Mouse (Mus musculus): ENCODE measurements around the gene Slc35g2. TPM values are rescaled to one million over a fixed set of nuclear protein-coding genes. Genes with fewer than 3 reads are reported as not detected.
A peak's percentile ranks its signal among the peaks of the same experiment; 100 is the strongest.

The Slc35g2 gene
- total RNA-seq (2021): 1 to 10 TPM; 6.5 to 7.1 TPM

DNA sequence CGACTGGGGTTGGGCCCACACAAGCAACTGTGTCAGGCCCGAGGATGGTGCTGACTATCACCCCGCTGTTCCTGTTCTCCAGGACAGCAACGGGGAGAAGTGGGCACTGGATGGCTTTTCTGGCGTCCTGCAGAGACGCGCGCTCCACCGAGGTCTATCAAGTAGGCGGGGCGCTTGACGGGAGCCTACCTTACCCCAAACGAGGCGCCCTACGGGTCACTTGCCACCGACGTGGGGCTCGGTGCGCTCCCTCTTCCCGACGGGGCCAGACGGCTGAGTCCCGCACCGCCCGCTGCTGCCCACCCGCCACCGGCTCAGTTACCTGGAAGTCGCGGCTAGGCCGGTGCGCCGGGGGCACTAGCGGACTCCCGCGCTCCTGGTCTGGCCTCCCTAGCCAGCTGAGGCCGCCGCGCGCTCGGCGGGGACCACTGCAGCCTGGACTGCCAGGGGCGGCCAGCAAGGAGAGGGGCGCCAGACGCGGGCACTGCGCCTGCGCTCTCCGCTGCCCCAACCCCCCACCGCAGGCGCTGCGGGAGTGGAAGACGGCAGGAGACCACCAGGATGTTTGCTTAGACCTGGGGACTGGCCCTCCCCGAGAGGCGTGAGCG lies at the start of gene Slc35g2:
Slc35g2 (minus strand) TSS at position 465 of the 608 bp plus-strand sequence.
- peak; percentile 46 to 57 for DNase-seq
- intact Hi-C loops (cut with DNase I): loop anchor here (5.0 kb wide), 1 partner anchor 72 kb away; no protein-coding TSS in a partner anchor

DNA sequence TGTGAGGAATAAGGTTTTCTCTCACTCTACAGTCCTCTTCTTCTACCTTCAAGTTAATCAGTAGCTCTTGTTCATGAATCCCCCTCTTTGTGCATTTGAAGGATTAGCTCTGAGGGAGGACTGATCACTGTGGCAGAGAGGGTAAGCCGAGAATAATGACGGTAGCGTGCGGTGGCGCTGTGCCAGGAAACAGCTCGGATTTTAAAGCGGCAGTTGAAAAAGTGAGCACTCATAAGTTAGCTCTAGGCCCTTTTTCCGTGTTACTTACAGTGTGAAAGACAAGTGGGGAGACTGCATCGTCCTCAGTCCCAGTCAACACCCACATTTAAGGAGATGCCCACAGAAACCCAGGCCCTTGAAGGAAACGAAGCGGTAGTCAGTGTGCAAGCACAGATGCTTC lies 46.1 kb upstream of the Slc35g2 start:
- intact Hi-C loops (cut with DNase I): no loop called here
- DNase-seq: peak; percentile 22 to 49

DNA sequence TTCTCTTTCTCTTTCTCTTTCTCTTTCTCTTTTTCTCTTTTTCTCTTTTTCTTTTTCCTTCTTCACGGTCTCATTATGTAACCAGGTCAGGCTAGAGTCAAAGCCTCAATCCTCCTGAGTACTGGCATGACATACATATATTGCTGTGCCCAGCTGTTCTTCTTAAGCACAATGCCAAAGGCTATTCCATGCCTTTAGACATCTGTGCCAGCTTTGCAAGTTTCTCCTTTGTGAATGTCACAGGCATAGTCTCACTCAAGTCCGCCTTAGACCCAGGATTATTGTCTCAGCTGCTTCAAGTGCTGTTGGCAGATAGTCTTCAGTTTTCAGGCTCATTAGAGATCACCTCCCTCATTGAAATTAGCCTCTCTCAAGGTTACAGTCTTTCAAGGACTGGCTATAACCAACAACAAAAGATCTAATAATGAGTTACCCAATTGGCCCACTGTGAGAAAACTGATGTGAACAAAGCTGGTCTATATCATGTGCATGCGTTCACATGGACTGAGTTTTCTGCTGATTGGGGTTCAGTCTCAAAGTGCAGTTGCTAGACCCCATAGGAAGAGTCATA lies 42.7 kb upstream of the Slc35g2 start:
- DNase-seq: no peak
- intact Hi-C loops (cut with DNase I): no loop called here

DNA sequence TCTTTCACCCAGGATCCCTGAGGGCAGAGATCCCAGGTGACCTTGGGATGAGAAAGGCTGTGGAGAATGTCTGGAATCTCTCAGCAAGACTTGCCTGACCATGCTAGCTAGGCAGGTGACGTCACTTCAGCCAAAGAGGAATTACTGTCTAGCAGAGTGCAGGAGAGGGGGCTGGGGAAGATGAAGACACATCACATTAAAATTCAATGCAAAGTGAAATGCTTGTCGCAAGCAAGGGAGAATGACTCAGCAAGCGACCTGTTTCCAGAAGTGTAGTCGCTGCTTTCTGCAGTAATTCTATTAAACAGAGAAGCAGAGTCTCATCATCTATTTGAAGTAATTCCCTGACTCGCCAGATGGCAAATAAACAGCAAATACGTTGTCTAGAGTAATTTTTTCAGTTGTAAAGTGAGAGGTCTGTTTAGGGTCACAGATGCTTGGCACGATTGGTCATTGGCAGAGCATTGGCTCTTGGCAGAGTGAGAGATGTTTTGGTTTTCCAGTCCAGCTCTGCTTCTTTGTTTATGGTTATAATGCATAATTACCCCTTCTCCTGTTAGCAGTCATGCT lies 35.2 kb upstream of the Slc35g2 start:
- DNase-seq: peak in 1 of 2 experiments; percentile 28
- intact Hi-C loops (cut with DNase I): no loop called here

DNA sequence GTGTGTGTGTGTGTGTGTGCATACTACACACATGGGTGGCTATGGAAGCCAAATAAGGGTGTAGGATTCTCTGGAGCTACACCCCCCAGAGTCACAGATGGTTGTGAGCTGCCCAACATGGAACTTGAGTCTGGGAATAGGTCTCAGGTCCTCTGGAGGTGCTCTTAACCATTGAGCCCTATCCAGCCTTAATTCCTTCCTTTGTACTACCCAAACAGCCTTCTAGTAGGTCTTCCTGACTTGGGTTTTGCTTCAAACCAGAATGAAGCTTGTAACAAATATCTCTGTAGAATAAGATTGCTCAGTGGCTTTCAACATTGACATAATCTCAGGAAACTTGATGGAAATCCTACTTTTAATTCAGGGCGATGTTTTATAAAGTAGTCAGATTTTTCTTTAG lies 34.6 kb upstream of the Slc35g2 start:
- DNase-seq: no peak
- intact Hi-C loops (cut with DNase I): no loop called here

DNA sequence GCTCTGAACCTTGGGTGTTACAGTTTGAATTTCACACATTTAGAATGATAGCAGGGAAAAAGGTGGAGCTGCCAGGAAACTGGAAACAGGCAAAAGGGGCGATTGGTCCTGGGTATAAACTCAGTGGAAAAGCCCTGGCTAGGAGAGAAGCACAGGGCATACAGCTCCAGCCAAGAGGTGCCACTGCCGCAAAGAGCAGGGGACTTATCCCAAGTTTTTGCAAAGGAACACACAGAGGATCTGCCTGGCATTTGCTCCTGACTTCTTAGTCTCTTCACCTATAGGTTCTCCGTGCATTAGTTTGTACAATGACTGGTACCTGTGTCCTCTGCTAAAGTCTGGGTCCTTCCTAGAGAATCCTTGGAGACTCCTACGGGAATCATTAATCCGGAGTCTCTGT lies 32.3 kb upstream of the Slc35g2 start:
- DNase-seq: no peak
- intact Hi-C loops (cut with DNase I): no loop called here

DNA sequence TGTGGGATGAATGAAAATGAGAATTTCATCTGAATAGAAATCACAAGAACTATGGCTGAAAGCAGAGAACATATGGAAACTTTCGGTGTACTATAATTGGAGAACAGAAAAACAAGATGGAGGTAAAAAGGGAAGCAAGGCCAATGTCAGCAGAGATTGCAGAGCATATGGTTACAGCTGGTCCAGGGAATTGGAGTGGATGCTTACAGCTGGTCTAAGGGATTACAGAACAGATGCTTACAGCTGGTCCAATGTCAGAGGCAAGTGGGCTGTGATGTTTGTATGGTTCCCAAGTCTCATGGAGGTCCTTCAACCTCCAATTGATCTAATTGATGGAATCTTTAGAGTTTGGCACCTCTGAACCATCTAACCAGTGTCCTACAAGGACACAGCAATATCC lies 31.2 kb upstream of the Slc35g2 start:
- intact Hi-C loops (cut with DNase I): no loop called here
- peak in 1 of 2 experiments; percentile 27 for DNase-seq

DNA sequence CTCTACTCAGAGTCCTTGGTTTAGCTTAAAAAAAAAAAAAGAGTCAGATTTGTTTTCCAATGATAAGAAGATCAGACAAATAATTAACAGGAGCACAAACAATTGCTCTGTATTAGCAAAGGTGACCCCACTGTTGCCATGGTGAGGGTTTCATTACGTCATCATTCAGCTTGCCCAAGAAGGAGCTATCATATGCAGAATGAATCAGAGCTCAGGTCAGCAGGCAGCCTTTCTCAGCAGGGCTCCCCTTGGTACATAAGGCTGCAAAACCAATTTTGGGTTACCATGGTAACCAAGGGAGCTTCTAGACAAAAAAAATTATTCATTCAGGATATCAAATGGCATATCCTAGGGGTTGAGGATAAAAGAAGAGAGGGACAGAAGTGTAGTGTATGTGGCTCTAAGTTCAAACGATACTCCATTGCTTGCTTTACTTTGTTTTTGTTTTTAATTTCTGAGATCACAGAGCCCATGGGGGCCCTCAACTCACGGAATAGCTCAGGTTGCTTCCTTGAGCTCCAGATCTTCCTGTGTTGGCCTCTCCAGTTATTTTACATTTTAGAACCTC lies 29.0 kb upstream of the Slc35g2 start:
- no peak for DNase-seq
- intact Hi-C loops (cut with DNase I): no loop called here

DNA sequence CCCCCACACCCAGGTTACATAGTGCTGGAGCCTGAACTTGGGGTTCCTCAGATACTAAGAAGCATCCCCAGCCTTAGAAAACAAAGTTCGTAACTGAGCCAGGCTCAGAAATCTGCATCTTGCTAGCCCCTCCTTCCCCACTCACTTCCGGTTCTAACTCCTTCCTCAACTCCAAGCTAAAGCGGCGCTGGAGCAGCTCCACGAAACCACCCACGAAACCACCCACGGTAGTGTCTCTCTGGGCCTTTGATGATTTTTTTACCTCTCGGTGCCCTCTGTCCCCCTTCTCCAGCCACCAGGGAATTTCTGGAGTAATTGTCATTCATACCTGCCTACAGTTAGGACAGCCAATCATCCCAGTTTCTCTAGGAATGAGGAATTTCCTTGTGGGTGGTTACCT lies 26.7 kb upstream of the Slc35g2 start, which contains the start of gene Stag1:
Stag1 (plus strand) TSS at position 253 of the 400 bp plus-strand sequence.
- intact Hi-C loops (cut with DNase I): no loop called here
- no peak for DNase-seq

DNA sequence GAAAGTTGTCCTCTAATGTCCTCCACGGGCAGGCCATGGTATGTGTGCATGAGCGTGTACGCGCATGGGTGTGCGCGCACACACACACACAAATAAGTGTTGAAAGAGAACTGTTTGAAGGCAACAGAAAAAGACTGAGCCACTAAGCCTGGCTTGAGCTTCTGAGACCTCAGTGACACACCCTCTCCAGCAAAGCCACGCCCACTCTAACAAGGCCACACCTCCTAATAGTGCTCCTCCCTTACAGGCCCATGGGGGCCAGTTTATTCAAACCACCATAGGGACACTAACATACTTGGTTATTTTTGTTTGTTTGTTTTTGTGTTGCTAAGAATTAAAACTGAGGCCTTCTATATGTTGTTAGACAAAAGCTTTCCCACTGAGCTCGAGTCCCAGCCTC lies 25.4 kb upstream of the Slc35g2 start:
- DNase-seq: no peak
- intact Hi-C loops (cut with DNase I): no loop called here

DNA sequence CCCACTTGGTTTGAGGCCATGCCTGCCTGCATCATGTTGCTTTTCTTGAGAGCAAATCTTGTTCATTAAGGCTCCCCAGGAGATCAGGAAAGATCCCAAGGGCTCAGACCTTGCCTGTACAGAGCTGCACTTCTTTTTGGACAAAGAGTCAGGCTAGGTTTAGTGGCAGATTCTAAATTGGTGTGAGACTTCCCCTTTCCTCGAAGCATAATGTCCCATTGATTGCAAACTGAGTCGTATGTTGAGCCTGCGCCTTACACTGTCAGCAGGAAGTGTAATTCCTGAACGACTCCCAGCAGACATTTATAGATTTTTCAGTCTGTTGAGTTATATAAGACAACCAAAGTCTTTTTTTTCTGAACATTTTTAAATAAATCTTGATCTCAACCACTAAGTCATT lies 19.6 kb upstream of the Slc35g2 start:
- intact Hi-C loops (cut with DNase I): no loop called here
- DNase-seq: no peak

DNA sequence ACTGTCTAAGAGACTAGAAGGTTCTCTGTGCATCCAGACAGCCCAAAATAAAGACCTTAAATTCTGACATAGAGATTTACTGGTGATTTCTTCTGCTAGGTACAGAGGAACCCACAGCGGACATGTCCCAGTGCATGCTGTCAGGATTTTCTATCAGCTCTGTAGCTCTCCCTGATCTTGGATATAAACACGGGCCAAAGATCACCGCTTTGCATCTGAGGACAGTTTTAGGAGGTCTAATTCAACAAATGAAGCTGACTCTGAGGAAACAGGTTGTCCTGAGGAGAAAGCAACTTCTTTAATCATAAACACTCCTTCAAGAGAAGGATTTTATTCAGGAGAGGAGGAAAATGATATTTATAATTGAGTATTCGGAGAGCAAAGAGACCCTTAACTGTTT lies 13.1 kb upstream of the Slc35g2 start:
- intact Hi-C loops (cut with DNase I): no loop called here
- DNase-seq: no peak

DNA sequence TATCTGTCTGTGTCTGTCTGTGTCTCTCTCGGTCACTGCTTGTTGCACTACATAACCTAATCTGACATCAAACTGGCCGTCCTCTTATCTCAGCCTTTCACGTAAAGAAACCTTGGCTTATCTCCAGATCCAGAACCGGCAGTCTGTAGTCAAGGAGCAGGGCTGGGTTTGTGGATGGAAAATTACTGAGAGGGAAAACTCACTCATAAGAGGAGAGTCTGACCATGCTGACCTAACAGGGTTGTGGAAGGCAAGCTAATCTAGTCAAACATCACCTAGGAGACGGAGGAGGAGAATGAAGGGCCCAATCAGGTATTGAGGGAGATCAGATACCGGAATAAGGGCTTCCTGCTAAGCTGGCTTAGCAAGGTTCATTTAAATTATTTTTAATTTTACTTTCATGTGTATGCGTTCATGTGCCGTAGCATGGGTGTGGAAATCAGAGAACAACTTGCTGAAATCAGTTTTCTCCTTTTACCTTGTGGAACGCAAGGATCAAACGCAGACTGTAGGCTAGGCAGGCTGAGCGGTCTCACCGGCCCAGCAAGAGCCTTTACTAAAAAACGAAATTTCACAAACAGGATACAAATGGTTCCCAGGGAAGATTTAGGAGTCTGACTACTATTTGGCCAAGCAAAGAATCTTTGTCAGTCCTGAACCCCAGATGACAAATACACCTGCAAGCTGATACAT lies 12.1 kb upstream of the Slc35g2 start:
- no peak for DNase-seq

DNA sequence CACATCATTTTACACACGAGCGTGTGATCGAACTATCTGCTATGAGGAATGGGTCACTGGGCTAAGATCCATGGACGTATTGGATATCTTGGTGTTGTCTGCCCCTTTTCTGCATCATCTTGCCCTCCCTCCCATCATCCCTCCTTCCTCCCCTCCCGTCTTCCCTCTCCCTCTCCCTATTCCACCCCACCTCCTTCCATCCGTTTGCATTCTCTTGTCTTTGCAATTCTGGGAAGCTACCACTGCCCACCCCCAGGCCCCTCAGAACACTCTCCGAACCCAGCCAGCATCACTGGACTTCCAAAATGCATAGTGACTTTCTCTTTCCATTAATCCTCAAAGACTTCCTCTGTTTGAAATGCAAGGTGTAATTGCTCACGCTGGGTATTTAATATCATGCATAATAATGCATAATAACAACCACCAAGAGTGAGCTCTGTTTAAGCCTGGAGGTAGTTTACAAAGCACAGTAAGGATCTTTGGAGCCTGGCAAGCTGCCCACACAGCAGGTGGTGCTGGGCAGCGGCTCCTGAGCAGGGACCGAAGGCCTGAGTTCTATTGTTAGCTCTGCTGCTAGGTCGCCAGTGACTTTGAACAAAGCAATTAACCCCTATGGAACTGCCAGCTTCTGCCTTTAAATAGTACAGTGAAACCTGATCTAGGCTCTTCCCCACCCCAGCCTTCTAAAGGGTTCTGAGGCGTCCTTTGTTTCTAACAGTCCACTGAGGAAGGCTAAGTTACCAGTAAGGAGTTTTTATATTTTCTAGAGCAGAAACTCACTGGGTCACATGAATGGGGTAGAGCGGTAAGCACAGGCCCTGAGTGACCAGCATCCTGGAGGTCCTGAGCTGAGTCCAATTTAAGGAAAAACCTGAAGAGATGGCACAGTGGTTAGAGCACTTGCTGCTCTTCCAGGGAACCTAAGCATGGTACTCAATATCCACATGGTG lies 10.9 kb upstream of the Slc35g2 start:
- intact Hi-C loops (cut with DNase I): no loop called here
- peak; percentile 60 to 70 for DNase-seq

More for the DNA sequence above, 12.1 kb upstream of the Slc35g2 start:
- intact Hi-C loops (cut with DNase I): loop anchor here (1.0 kb wide), 1 partner anchor 39 kb away; no protein-coding TSS in a partner anchor

DNA sequence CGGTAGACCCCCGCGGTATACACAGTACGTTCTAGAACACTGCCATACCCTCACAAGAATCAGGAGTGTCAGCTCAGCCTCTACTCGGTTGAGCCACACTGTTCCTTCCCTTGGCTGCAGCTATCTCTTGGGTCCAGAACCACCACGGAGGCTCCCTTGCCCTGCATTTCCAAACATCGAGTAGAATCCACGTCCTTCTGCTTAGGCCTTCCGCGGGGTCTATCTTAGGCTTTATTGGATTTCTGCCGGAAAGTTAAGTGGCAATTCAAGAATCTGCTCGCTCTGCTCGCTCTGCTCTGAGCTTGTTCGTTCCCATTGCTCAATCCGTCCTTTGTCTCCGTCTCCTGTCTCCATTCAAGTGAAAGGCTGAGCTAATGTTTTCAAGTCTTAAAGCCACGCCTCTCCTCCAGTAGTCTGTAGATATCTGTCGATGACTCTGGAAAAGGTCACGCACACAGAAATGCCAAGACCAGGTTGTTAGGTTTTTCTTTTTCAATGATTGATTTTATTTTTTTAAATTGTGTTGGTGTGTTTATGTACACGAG lies 9.4 kb upstream of the Slc35g2 start:
- intact Hi-C loops (cut with DNase I): no loop called here
- DNase-seq: no peak

DNA sequence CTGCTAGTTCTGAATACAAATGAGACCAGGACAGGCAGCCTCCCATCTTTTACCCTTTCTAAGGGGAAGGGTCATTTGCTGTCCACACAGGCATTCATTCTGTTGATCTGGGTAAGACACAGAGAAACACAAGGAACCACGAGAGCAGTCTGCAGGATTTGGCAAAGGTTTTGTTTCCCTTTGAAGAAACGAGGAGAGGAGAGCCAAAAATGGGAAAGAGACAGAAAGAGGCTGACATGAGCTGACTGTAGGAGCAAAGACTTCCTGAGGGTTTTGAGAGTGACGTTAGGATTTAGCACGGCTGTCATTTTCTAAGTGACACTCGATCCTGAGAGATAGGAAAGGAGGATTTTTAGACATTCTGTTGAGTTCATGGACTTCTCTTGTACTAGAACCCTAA lies 3.1 kb upstream of the Slc35g2 start:
- intact Hi-C loops (cut with DNase I): loop anchor here (5.0 kb wide), 1 partner anchor 68 kb away; no protein-coding TSS in a partner anchor
- DNase-seq: no peak

DNA sequence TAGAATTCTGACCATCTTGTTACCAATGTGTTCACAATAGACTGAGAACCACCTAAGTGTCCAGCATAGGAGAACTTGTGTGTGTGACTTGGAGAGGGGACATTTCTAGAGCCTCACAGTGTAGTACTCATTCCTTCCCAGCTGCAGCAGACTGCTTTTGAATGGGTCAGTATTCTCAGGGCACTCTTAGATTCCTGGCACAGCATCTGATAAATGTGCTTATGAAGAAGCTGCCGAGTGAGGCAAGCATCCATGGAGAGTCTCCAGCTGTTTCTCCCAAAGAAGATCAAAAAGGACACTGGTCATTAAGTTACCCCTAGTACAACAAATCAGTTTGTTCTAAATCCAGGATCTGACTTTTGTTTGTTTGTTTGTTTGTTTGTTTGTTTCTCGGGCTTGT lies 2.4 kb upstream of the Slc35g2 start:
- no peak for DNase-seq
- intact Hi-C loops (cut with DNase I): loop anchor here (5.0 kb wide), 1 partner anchor 69 kb away; no protein-coding TSS in a partner anchor

DNA sequence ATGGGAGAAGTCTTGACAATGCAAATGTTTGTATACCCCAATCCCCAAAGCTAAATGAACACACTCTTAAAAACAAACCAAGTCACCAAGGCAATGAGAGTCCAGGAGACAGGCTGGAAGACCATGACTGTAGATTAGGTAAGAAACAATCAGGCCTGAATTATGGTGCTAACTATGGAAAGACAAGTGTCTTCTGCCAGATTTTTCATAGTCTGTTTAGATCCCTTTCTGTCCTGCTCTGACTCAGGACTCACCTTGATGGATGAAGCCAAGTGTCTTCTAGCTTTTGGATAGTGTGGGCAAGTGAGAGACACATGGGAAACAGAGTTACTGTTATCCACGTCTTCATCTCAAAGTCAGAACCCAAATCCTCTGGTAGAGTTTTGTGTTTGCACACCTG lies 621 bp upstream of the Slc35g2 start:
- no peak for DNase-seq
- intact Hi-C loops (cut with DNase I): loop anchor here (5.0 kb wide), 1 partner anchor 71 kb away; no protein-coding TSS in a partner anchor

DNA sequence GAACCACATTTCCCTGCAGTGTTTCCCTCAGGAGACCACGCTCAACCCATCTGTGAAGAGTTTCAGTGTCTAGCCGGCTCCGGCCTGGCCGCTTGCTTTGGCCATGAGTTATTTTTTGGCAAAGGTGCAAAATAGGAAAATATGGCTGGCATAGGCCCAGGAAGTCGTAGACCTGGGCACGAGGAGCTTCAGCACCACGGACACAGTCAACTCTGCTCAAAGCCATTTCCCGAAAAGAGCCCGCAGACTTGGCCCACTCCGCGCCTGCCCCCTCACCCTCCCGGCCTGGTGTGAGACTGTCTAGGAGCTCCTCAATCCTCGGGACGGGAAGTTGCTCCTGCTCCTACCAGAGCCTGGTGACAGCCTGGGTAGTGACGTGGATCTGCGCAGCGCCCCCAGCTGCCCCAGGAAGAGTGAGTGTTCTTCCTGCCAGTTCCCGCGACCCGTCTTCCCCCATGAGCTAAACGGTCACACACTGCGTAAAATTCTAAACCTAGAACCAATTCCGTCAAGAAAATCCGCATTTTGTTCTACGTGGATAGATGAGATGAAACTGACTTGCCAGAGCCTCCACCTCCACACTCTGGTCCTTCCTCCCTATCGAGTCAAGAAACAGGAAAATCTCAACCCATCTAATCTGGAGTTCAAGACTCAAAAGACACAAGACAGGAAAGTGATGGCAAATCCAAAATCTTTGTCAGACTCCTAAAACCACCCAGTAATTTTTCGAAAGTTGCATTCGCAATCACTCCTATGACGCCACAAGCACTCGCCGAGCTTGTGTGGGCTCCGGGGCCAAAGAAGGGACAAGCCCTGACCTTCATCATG lies 878 bp downstream of the Slc35g2 start:
- intact Hi-C loops (cut with DNase I): loop anchor here (5.0 kb wide), 1 partner anchor 72 kb away; no protein-coding TSS in a partner anchor
- peak; percentile 55 to 65 for DNase-seq

Measured in heart, postnatal 10 days (tissue).